Mouse (Mus musculus) megakaryocyte, embryonic 14.5 days (primary cell): ENCODE data around the gene Cbarp. TPM values are rescaled to one million over a fixed set of nuclear protein-coding genes. Genes with fewer than 3 reads are reported as not detected.
A peak's percentile ranks its signal among the peaks of the same experiment; 100 is the strongest.

Experiments used
- H3K27me3 ChIP-seq: replicated peaks from 2 replicates; pipeline ENCODE3; 2012; ENCODE audit warnings: inconsistent platforms
- H3K36me3 ChIP-seq: replicated peaks from 2 replicates; pipeline ENCODE3; 2012; ENCODE audit warnings: low read length, inconsistent platforms, mixed read lengths
- H3K4me1 ChIP-seq: 2 replicates; pipeline ENCODE4 v1.6.1; 2012; ENCODE audit warnings: inconsistent platforms
- H3K4me3 ChIP-seq: replicated peaks from 2 replicates; pipeline ENCODE3; 2012; ENCODE audit warnings: moderate library complexity, mild to moderate bottlenecking, inconsistent platforms
- H3K9me3 ChIP-seq: 2 replicates; pipeline ENCODE4 v1.6.1; 2012; ENCODE audit warnings: inconsistent platforms
- FLI1 ChIP-seq: IDR thresholded peaks from 2 replicates; pipeline ENCODE4 v1.6.1; 2012; ENCODE audit warnings: low read length, inconsistent platforms, mixed read lengths
- GATA1 ChIP-seq: IDR thresholded peaks from 3 replicates; pipeline ENCODE4 v1.6.1; 2012; ENCODE audit warnings: mixed read lengths, low read length, inconsistent platforms, borderline replicate concordance
- polyA plus RNA-seq: library from polyadenylated mRNA; stranded (reverse); fragments of >175 nt; gene quantifications from 2 replicates; pipeline ENCODE4 v1.2.3, GENCODE M21; 2012; ENCODE audit warnings: low replicate concordance; ENCODE audit not compliant: insufficient read depth

The Cbarp gene
- polyA plus RNA-seq, 1 experiment, result 4.8 TPM

DNA sequence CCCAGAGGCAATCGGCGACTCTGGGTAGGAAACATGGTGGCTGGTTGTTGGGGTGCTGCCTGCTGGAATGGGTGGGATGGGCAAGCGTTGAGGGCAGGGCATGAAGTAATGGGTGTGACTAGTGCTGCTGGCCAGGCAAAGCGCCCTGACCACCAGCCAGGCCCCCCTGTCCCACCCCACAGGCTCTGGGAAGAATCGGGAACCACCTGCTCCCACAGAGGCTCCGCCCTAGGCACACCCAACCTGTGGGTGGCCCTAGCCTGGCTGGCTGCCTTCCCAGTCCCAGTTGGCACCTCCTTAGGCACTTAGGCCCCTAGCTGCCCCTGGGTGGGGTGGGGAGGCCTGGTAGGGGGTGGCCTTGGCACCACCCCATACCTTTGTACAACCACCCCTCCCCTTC, 5.3 kb upstream of the Cbarp start:
- Histone ChIP-seq H3K27me3 (no peaks in the 10 kb centered on the region), H3K4me1 (peaks cover 65% of the 10 kb centered on the region), H3K4me3 (peak overlapping the region; percentile 46), H3K36me3 (peaks cover 54% of the 10 kb centered on the region), H3K9me3 (no peaks in the 10 kb centered on the region)
- TF ChIP-seq FLI1, result no peak
- no peak for TF ChIP-seq GATA1

DNA sequence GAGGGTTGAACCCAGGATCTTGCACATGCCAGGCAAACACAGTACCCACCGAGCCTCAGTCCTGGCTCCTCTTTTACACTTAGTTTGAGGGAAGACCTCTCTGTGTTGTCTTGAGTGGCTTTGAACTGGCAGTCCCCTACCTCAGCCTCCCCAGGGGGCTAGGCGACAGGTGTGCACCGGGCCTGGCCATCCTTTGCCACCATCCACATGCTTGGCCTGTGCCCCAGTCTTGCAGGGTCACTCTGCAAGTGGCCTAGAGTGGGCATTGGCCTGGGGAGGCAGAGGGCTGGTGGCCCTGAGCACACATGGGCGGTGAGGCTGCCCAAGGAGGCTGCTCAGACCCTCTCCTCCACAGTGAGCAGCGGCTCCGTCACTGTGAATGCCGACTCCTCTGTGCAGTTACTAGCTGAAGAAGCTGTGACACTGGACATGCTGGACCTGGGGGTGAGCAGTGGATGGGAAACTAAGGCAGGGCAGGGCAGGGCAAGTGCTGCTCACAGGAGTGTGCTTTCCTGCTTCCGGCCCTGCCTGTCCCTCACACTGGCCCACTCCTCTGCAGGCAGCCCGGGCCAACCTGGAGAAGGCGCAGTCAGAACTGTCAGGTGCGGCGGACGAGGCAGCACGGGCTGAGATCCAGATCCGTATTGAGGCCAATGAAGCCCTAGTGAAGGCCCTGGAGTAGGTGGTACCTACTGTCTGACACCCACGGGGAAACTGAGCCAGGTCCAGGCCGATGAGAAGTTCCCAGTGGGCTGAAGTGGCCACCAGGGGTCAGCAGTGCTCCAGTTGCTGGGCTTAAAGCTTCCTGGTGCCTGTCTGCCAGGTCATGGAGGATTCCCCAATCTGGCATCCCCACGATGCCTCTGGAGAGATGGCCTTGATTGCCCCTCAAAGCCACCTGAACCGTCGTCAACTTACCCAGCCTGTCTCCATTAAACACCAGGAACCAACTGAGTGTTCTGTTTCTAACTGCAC, 4.5 kb upstream of the Cbarp start:
- Histone ChIP-seq H3K4me3 (peak overlapping the region; percentile 34), H3K4me1 (peaks cover 73% of the 10 kb centered on the region)

GRCm38 (mm10) chr10:80144159-80144558, 3.5 kb upstream of the Cbarp start:
- TF ChIP-seq FLI1, result no peak
- TF ChIP-seq GATA1, result no peak
- H3K36me3 ChIP-seq, result peaks cover 42% of the 10 kb centered on the region

More for the DNA sequence above, 4.5 kb upstream of the Cbarp start:
- peaks cover 48% of the 10 kb centered on the region for H3K36me3 ChIP-seq
- no peaks in the 10 kb centered on the region for H3K27me3 ChIP-seq
- TF ChIP-seq GATA1, result no peak
- no peak for TF ChIP-seq FLI1
- no peaks in the 10 kb centered on the region for H3K9me3 ChIP-seq

DNA sequence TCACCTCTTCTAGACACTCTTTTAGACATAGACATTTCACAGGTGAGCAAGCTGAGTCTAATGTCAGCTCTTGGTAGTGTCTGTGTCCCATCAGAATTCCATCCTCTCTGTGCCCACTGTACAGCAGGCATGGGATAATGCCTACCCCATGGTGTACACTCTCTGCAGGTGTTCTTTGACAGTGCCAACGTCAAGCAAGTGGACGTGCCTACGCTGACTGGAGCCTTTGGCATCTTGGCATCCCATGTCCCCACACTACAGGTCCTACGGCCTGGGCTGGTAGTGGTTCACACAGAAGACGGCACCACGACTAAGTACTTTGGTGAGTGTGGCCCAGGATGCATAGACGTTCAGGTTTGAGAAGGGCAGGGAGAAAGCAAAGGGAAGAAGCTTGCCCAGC, 3.0 kb upstream of the Cbarp start:
- H3K27me3 ChIP-seq, result peaks cover under 1% of the 10 kb centered on the region
- peaks cover 86% of the 10 kb centered on the region for H3K4me1 ChIP-seq
- TF ChIP-seq GATA1 (no peak), FLI1 (no peak)
- H3K4me3 ChIP-seq, result peak overlapping the region; percentile 70
- H3K36me3 ChIP-seq, result peaks cover 42% of the 10 kb centered on the region
- no peaks in the 10 kb centered on the region for H3K9me3 ChIP-seq

More at GRCm38 (mm10) chr10:80144159-80144558, 3.5 kb upstream of the Cbarp start:
- Histone ChIP-seq H3K27me3 (no peaks in the 10 kb centered on the region), H3K9me3 (no peaks in the 10 kb centered on the region), H3K4me1 (peaks cover 82% of the 10 kb centered on the region), H3K4me3 (peak overlapping the region; percentile 70)

DNA sequence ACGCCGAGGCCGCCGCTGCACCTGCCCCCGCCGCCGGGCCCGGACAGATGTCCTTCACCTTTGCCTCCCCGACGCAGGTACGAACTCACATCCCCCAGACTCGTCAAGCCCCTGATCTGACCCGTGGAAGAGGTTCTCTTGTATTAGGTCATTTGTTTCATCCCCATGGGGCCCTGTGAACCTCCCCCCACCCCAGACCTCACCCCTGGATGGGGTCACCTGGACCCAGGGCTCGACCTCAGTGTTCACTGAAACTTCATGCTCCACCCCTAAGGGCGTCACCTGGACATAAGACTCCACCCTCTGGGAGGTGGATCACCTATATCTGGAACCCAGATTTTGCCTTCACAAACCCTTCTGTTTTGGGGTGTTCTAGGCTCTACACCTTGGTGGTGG, 1.9 kb upstream of the Cbarp start:
- peaks cover 92% of the 10 kb centered on the region for H3K4me1 ChIP-seq
- no peak for TF ChIP-seq GATA1
- TF ChIP-seq FLI1, result no peak
- H3K9me3 ChIP-seq, result no peaks in the 10 kb centered on the region
- H3K4me3 ChIP-seq, result peak overlapping the region; percentile 98
- peaks cover 42% of the 10 kb centered on the region for H3K36me3 ChIP-seq
- H3K27me3 ChIP-seq, result peaks cover 10% of the 10 kb centered on the region

- Histone ChIP-seq H3K27me3 (peaks cover 10% of the 10 kb centered on the region), H3K4me1 (peaks cover 91% of the 10 kb centered on the region), H3K4me3 (peak overlapping the region; percentile 98), H3K36me3 (peaks cover 42% of the 10 kb centered on the region), H3K9me3 (no peaks in the 10 kb centered on the region)
- no peak for TF ChIP-seq FLI1
- TF ChIP-seq GATA1, result no peak
Measured at GRCm38 (mm10) chr10:80141786-80142529, 1.3 kb upstream of the Cbarp start.

GRCm38 (mm10) chr10:80141243-80141642, 608 bp upstream of the Cbarp start:
- Histone ChIP-seq H3K4me3 (peak overlapping the region; percentile 98), H3K4me1 (peaks cover 86% of the 10 kb centered on the region), H3K9me3 (no peaks in the 10 kb centered on the region), H3K27me3 (peaks cover 10% of the 10 kb centered on the region), H3K36me3 (peaks cover 38% of the 10 kb centered on the region)
- TF ChIP-seq GATA1, result no peak
- peak; percentile 35; the same call in 1 of the 2 replicates for TF ChIP-seq FLI1

DNA sequence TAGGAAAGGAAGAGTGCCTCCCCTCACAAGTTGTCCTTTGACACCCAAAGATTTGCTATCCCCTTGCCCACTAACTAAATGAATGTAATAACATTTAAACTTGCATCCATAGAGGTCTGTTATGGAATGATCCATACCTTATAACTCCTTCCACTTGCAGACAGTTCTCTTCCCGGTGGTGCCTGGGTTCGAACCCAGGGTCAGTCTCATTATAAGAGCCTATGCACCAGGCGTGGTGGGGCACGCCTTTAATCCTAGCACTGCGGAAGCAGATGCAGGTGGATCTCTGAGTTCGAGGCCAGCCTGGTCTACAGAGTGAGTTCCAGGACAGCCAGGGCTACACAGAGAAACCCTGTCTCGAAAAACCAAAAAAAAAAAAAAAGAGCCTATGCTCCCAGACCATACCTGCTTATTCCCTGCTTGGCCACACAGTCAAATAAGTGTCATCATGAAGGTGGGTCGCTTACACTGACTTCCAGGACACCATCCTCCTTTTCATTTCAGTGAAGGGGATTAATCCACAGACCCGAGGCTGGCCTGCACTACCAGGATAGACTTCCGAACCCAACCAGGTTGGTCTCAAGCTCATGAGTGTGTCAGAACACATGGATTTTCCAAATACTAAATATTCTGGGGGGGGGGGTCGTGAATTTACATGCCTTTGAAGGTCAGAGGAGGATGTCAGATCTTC, 515 bp downstream of the Cbarp start:
- H3K4me1 ChIP-seq, result peaks cover 75% of the 10 kb centered on the region
- peaks cover 10% of the 10 kb centered on the region for H3K27me3 ChIP-seq

DNA sequence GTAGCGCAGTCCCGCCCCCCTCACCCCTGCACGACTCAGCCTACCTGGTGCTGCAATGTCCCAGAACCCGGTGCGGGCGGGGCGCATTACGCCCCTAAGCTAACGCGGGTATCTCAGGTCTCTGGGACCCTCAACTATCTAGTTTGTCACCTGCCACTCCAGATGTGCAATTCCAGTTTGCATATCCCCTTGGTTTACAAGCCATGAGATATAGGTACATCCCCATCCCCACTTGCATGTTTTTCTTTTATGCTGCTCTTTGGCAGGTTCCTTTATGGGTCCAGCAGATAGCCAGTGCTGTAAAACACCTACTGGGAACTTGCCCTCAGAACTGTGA, 1.2 kb downstream of the Cbarp start:
- no peaks in the 10 kb centered on the region for H3K9me3 ChIP-seq
- H3K36me3 ChIP-seq, result peaks cover 36% of the 10 kb centered on the region
- peaks cover 68% of the 10 kb centered on the region for H3K4me1 ChIP-seq
- H3K4me3 ChIP-seq, result peak overlapping the region; percentile 95
- peaks cover 10% of the 10 kb centered on the region for H3K27me3 ChIP-seq
- no peak for TF ChIP-seq GATA1
- no peak for TF ChIP-seq FLI1

More for the DNA sequence above, 515 bp downstream of the Cbarp start:
- no peaks in the 10 kb centered on the region for H3K9me3 ChIP-seq
- H3K4me3 ChIP-seq, result peak overlapping the region; percentile 98
- TF ChIP-seq GATA1 (no peak), FLI1 (no peak)
- H3K36me3 ChIP-seq, result peaks cover 36% of the 10 kb centered on the region
